Mouse (Mus musculus) v-Abl transformed pro-B cells (cell line): Measurements from ENCODE around the gene Cnbd2.
"Not testable (repeated sequence)": the region's sequence is repeated elsewhere in the genome, so short reads cannot be mapped to it uniquely, and the experiment has no call there.

Experiments
- in situ Hi-C, 2 experiments: fragments of 400-800 bp; cut with MboI; formaldehyde crosslinking; loops; one replicate each; pipeline ENCODE4 v1.15.1; 2025; ENCODE audit not compliant: unreplicated experiment in 2 of 2

Cnbd2 gene

DNA sequence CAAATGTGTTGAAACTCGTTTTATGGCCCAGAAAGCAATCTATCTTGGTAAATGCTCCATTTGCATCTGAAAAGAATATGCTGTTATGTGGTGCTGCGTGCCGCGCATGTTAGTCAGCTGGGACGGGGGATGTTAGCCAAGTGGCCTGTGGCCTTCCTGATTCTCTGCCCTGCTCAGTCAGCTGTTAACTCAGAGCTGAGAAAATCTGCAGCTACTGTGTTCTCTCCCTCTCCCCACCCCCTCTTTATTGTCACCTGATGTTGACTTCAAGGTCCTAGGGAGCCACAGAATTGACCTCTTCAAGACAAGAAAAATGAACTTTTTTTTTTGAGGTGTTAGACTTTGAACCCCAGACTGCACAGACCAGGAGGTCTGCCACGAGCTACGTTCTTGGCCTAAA, 43.9 kb downstream of the Cnbd2 start:
- in situ Hi-C loops, result no loop called here

GRCm38 (mm10) chr2:156368465-156368864, 56.4 kb downstream of the Cnbd2 start:
- in situ Hi-C loops, result no loop called here

GRCm38 (mm10) chr2:156370896-156371295, 58.8 kb downstream of the Cnbd2 start:
- in situ Hi-C loops, result loop anchor here in 1 of 2 experiments (10.0 kb wide), 1 partner anchor 46 kb away; no protein-coding TSS in a partner anchor

DNA sequence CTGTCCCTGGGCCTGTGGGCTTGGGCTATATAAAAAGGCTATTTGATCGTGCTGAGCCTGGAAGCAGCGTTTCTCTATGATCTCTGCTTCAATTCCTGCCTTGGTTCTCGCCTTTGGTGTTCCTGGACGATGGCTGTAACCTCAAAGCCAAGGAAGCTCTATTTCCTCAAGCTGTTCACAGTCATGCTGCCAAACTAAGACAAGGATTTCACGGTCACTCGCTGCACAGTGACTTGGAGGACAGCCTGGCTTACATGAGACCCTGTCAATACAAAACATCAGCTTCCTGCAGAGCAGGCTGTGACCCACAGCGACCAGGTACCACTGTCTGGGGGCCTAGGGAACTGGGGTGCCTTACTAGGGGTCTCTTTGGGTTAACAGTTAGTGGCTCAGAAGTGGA, 64.9 kb downstream of the Cnbd2 start:
- in situ Hi-C loops, result loop anchor here in 1 of 2 experiments (10.0 kb wide), 1 partner anchor 52 kb away; no protein-coding TSS in a partner anchor

GRCm38 (mm10) chr2:156379929-156380328, 67.8 kb downstream of the Cnbd2 start:
- in situ Hi-C loops, result loop anchor here in 1 of 2 experiments (10.0 kb wide), 1 partner anchor 55 kb away; no protein-coding TSS in a partner anchor

DNA sequence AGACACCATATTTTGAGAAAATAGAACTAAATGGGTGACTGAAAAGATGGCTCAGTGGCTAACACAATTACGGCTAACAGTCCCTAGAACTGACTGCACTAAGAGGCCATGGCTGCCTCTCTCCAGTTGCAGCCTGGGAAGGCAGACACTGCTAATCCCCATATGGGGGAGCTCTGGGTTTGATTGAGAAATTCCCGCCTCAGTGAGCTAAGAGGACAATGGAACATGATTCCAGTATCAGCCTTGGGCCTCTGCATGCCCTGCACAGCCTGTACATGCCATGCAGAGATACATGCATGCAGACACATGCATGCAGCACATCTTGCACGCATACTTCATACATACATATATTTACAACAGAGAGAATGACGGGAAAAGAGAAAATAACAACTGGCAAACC, 69.3 kb downstream of the Cnbd2 start:
- in situ Hi-C loops, result no loop called here

- in situ Hi-C loops, result not testable (repeated sequence)
These were observed 80.5 kb downstream of the Cnbd2 start for GRCm38 (mm10) chr2:156392461-156393154.

DNA sequence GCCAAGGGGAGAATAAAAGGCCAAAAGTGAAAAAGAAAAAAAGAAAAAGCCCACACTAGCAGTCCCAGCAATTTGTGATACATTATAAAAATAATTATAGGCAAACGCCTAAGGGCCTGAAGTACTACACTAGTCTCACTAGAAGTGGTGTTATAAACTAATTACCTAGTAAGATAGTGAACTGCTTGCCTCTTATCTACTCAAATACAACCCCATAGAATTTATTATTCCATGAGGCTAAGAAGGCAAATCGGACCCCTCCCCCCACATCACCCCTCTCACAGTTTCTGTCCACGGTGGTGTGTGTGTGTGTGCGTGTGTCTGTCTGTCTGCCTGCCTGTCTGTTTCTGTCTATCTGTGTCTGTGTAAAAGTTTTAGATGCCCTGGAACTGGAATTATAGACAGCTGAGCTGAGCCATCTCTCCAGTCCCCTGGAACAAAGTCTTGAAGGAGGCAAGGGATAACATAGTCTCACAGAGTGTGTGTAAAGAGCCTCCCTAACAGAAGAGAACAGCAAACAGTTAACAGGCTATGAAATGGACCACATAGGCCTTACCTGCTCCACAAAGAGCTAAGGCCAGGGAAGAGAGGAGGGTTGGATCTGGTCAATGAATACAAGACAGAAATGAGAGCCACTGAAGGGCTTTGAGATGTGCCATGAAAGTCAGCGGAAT, 81.2 kb downstream of the Cnbd2 start:
- in situ Hi-C loops, result no loop called here

DNA sequence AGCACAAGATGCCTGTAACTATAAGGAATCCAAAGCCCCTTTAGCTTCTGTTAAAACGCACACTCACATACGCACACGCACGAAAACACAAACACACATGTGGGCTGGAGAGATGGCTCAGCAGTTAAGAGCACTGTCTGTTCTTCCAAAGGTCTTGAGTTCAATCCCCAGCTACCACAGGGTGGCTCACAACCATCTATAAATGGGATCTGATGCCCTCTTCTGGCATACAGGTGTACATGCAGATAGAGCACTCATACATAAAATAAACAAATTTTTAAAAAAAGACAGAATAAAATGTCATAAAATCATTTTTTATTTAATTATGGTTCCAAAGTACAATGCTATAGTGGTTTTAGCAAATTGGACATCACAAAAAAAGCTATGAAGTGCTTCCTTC, 82.2 kb downstream of the Cnbd2 start:
- in situ Hi-C loops, result no loop called here

DNA sequence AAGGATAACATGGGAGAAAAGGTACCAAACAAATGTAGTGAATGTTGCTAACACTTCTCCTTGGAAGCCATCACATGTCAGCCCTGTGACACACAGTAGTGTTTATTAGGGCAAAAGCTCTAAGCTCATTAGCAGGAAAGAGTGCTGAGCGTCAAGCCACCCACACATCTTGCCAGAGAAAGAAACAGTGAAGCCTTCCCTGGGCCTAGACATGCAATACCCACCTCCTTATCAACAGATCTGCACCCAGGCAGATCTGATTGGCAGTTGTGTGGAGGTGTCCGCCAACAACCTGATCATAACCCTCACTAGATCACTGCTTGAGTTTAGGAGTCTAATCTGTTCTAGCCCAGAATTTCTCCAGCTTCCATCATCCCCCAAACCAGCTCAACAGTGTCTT, 84.0 kb downstream of the Cnbd2 start:
- in situ Hi-C loops, result no loop called here

- in situ Hi-C loops, result no loop called here
These were observed 85.9 kb downstream of the Cnbd2 start for GRCm38 (mm10) chr2:156397988-156398387.

GRCm38 (mm10) chr2:156399485-156399884, 87.4 kb downstream of the Cnbd2 start:
- in situ Hi-C loops, result no loop called here

DNA sequence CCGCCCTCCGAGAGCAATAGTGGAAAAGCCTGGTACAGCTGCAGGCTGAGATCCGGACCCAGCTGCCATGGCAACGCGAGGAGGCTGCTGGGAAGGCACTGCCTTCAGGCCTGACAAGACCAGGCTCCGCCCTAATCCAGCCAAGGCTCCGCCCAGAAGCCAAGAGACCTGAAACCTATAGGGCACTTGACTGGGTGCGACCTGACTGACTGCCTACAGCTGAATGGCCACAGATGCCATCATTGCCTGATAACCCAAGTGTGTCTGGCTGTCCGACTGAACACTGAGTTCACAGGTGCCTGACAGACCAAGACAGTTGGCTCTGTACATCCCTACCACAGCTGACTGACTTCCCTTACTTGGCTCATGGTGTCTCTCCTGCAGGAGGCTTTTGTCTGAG, 89.2 kb downstream of the Cnbd2 start:
- in situ Hi-C loops, result loop anchor here (5.0 to 10.0 kb wide), 2 partner anchors 87 to 89 kb away; partner anchors contain the start of genes Cnbd2 (in 2 of the 2) and Scand1 (in 2 of the 2)

GRCm38 (mm10) chr2:156402036-156402435, 89.9 kb downstream of the Cnbd2 start:
- in situ Hi-C loops, result loop anchor here (5.0 to 10.0 kb wide), 2 partner anchors 87 to 90 kb away; partner anchors contain the start of genes Cnbd2 (in 2 of the 2) and Scand1 (in 2 of the 2)

GRCm38 (mm10) chr2:156406987-156407386, 94.9 kb downstream of the Cnbd2 start:
- in situ Hi-C loops, result loop anchor here in 1 of 2 experiments (10.0 kb wide), 1 partner anchor 92 kb away; the partner anchor contains the start of genes Cnbd2 and Scand1

DNA sequence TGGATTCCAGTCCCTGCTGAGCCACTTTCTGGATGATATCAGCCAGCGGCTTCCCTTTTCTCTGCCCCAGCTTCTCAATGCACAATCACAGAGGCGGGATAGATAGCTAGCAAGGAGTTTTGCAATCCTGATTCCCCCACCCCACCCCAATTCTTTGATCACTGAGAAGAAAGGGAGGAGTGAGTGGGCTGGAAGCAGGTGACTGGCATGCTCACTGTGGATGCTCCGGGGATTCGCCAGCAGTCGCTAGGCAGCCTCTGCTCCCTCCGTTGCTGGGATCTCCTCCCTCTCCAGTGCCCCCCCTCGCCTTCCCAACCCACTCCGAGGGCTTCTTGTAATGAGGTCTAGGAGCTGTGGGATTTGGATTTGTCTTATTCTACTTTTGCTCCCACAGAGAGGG, 96.1 kb downstream of the Cnbd2 start:
- in situ Hi-C loops, result loop anchor here in 1 of 2 experiments (10.0 kb wide), 1 partner anchor 93 kb away; the partner anchor contains the start of genes Cnbd2 and Scand1

DNA sequence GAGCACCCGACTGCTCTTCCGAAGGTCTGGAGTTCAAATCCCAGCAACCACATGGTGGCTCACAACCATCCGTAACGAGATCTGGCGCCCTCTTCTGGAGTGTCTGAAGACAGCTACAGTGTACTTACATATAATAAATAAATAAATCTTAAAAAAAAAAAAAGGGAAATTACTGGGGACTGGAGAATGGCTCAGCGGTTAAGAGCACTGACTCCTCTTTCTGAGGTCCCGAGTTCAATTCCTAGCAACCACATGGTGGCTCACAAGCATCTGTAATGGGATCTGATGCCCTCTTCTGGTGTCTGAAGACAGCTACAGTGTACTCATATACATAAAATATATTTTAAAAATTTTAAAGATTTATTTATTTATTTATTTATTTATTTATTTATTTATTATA, 99.2 kb downstream of the Cnbd2 start:
- in situ Hi-C loops, result not testable (repeated sequence)

- in situ Hi-C loops, result no loop called here
These were observed 102.9 kb downstream of the Cnbd2 start for GRCm38 (mm10) chr2:156414996-156415395.

GRCm38 (mm10) chr2:156415674-156416073, 103.6 kb downstream of the Cnbd2 start:
- in situ Hi-C loops, result no loop called here

- in situ Hi-C loops, result no loop called here
These were observed 105.1 kb downstream of the Cnbd2 start for GRCm38 (mm10) chr2:156417194-156417593.

DNA sequence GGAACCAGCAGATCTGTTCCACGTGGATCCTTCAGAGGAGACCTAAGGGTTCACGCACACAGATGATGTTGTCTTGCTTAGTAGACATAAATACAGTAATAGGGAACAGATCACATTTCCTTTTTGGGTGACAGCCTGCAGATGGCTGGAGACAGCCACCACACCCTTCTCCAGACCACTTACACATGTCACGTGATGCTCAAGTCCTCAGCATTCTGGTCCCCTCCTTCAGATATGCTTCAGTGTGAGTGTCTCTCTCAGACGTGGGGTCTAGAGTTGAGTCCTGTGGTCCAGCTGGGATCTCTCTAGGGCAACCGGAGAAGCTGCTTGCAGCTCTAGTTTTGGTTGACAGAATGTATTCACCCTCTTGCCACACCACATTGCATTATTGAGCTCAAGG, 106.4 kb downstream of the Cnbd2 start:
- in situ Hi-C loops, result no loop called here

DNA sequence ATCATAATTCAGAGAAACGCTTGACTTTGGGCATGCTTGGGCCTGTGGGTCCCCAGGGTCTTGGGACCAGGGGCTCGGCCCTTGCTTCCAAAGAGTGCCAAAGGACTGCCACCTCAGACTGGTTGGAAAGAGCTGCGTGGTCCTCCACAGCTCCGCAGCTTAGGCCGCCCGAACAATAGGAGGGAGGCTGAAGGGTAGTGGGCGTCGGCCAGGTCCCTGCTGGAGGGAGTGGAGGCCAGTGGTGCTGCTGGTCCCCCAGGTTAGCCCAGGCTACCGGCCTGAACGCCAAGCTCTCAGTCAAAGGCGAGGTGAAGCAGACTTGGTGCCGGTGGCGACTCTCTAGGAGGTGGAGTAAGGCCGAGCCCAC, 108.2 kb downstream of the Cnbd2 start:
- in situ Hi-C loops, result no loop called here
